Mouse (Mus musculus) gastrocnemius, postnatal 14 days (tissue): ENCODE results near the gene Sorbs1. TPM values are rescaled to one million over a fixed set of nuclear protein-coding genes. Genes with fewer than 3 reads are reported as not detected.

Experiments
- DNase-seq: peaks from one replicate; pipeline ENCODE4 v3.0.0; 2021; ENCODE audit warnings: mixed read lengths
- intact Hi-C: fragments of 180-260 bp; cut with DNase I; formaldehyde crosslinking; loops from one replicate; pipeline ENCODE4 v1.15.1; 2025; ENCODE audit warnings: low total_unique reads
- total RNA-seq, 2 experiments: library from RNA; stranded (reverse); gene quantifications; 2 replicates each; pipeline ENCODE4 v1.2.3; 2021

Sorbs1 gene
- total RNA-seq, 2 experiments from 2014 or later = 59.4 to 109 TPM

DNA sequence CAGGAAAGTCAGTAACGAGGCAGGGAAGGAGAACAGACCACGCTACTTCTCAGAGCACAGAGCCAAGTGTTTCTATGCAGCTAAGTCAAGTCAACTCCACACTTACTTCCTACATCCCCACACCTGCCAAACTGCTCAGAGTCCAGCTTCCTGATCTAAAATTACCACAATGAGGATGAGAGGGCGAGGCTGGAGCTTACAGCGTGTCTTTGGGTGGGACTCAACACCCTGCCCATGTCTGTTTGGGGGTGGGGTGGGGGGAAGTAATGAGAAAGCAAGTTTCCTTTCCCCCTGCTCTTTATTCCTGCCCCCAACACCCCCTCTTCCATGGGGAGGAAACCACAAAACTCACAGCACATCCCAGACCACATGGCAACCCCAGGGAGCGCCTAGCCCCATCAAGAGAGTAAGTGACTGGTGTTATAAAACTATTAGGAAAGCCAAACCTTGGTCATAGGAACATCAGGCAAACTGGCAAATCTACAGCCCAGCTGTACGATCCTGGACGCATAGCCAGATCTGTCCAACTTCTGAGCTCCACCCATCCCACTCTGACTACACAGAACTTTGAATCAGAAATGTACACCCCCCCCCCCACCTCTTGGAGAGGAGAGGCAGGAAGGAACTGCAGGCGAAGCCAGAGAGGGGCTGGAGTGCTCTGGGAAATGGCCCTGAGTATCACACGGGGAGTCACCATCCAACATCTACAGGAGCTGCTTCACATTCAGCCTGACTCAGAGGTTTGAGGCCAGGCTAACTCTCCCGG is 118.8 kb downstream of the Sorbs1 start:
- intact Hi-C loops = no loop called here
- no peak for DNase-seq

DNA sequence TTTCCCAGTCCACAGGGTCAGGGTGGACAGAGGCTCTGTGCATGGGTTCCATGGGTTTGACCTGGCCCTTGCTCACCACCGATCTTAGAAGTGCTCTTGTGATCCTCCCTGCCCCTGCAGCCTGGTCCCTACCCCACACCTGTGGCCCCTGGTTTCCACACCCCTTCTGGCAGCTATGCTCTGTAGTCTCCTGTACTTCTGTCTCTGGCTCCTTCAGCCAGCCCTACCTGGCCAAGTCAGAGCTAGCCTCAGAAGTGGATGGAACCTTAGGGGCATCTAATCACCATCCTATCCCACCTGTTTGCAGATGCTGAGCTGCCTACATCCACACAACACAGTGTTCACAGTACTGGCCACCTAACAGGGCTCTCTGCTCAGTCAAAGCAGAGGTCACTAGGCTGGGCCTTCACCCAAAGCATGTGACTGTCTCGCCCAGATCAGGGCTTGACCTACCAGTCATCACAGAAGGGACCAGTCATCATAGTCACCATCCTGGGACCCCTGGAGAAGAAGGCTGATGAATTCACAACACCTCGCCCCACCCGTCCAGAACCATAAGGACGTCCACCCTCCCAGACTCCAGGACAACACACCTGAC is 120.7 kb downstream of the Sorbs1 start:
- intact Hi-C loops = no loop called here
- DNase-seq = no peak

DNA sequence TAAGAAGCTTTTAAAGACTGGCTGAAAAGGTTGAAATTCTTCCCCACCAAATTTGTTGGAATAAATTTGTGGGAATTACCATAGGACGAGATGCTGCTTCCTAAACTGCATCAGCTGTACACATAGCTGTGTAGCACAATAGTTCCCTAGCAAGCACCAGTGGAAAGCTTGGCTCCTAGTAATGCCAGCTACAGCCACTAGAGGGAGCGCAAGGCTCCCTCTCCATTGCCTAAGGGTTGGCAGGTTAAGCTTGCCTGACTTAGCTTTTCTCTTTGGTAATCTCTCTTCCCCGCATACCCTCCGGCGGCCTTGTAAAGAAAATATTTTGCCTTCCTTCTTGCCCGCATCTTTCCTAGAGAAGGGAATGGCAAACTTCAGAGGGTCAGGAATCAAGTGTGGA is 122.1 kb downstream of the Sorbs1 start:
- peak; percentile 71 for DNase-seq
- intact Hi-C loops = no loop called here

DNA sequence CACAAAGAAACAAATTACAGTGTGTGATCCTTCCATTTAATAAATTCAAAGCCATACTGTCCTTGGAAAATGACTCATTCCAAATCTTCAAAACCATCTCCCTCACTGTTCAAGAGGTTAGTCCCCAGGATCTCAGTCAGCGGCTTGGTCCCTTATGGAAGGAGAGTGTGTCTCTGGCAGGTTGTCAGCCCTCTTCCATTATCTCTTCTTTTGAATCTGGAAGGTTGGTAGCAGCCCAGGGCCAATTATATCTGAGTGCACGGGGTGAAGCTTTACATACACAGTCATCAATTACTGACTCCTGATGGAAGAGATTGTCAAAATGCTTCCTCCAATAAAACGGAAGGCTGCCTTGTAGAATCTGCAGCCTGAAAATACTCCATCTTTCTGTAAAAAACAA is 126.7 kb downstream of the Sorbs1 start:
- intact Hi-C loops = loop anchor here (5.0 kb wide), 2 partner anchors 45 to 160 kb away; no protein-coding TSS in a partner anchor
- no peak for DNase-seq

DNA sequence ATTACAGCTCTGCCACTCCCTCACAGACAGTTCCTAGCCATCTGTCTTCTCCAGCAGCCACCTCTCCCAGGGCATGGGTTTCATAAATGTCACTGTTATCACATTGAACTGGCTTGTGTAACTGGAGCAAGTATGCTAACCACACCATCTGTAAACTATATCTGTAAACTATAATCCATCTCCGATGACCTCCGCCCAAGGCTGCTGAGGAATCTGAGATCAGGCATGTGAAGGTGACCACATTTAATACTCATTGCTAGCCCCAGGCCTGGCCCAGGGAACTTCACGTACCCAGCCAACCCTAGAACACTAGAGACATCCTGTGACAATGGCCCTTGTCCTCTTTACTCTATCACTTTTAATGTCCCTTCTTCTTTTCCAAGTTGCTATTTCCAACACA is 128.2 kb downstream of the Sorbs1 start:
- no peak for DNase-seq
- intact Hi-C loops = loop anchor here (5.0 kb wide), 2 partner anchors 43 to 162 kb away; no protein-coding TSS in a partner anchor

DNA sequence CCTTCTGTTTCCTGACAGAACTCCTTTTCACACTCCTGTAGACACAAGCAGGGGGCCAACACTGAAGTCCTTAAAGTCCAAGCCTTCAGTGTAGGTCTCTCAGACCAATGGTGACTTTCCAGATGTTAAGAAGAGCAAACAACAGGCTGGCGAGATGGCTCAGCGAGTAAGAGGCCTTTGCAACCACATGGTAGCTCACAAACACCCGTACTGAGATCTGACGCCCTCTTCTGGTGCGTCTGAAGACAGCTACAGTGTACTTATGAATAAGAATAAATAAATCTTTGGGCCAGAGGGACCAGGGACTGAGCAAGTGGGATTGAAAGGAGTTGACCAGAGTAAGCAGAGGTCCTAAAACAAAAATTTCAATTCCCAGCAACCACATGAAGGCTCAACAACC is 129.6 kb downstream of the Sorbs1 start:
- intact Hi-C loops = no loop called here
- no peak for DNase-seq

DNA sequence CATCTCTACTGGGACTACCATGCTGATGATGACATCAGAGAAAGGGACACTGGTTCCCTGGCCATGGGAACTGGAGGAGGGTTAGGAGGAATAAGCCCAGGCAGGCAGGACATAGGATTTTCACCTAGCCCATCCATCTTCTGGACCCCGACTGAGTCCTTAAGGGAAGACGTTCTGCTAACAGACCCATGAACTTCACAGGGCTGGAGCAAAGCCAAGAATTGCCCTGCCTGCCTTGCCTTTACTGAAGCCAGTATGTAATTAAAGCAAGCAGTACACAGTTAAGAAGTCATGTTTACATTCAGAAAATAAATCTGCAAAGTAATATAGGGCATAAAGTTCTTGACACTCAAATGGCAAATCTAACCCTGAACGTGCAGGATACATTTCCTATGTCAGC is 132.9 kb downstream of the Sorbs1 start:
- intact Hi-C loops = no loop called here
- no peak for DNase-seq

DNA sequence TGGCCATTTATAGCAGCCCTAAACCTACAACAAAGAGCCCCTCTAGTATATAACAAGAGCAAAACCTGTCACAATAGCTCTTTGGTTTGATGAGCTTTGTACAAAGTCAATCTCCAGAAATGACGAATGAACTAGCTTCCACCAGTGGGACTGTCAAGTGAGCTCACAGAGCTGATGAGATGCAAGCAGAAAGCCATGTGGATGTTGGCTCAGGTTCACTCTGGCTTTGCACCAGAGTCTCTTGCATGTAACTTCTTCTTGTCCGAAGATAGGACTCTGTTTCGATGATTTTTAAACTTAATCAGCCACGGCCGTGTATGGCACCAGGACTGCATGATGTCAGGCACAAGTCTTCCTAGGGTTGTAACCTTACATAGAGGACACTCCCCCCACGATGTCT is 133.6 kb downstream of the Sorbs1 start:
- DNase-seq = no peak
- intact Hi-C loops = no loop called here

DNA sequence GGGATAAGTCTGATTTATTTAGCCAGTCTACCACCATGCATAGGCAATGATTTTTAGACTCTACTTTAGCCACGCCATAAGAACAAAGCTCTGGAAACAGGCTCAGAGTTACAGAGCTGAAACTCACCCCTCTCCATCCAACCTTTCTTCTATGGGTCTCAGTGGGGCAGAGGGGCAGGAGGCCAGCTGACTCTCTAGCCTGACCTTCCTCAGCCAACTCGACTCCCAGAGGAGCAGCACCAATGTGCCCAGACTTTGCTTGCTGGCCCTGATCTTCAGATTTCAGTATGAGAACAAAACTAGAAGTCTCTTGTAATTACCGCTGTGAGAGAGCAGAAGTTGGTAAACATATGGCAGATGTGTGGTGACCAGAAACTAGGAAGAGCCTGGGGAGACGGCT is 134.5 kb downstream of the Sorbs1 start:
- DNase-seq = no peak
- intact Hi-C loops = no loop called here

DNA sequence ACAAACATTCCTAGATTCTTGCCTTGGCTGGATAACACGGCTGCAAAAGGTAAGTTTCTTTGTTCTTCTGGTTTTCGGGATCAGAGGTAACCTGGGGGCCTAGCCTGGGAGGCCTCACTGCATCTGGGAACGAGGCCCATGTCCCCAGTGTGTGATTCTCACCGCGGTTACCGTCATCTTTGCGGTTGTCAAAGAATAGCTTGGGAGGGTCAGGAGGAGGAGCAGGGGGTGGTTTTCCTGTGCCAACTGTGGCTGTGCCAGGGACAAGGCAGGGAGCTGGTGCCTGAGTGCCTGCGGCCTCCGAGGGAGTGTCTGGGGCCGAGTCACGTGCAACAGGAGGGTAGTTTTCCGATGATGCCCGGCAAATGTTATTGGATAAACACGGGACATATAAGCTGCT is 135.9 kb downstream of the Sorbs1 start:
- intact Hi-C loops = no loop called here
- peak; percentile 48 for DNase-seq

DNA sequence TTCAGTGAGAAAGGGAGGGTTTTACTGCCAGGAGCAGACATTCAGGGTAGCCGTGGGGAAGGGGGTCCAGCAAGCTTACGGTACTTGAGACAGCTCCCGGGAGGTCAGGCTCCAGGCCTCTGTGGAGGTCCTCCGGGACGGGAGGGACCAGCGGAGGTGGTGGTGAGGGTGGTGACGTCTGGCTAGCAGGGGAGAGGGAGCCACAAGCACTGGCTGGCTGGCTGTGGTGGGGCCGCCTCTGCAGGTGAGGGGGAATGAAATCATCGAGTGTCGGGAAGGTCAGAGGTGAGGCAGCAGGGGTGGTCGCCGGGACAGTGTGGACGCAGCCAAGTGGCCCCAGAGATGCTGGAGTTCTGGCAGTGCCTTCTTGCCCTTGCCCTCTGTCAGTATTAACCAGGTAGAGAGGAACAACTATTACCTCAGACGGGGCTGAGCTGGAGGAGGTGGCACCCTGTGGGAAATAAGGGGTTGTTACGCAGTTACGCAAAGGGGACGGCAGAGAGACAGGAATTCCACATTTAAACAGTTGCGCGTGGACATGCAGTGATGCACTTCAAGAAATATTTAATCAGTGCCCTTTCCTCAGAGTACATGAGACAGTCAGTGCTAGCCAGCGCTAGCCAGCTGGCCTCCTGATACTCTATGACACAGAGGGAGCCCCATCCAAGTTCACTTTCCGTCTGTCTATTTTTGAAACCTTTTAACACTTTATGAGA is 136.9 kb downstream of the Sorbs1 start:
- intact Hi-C loops = no loop called here

DNA sequence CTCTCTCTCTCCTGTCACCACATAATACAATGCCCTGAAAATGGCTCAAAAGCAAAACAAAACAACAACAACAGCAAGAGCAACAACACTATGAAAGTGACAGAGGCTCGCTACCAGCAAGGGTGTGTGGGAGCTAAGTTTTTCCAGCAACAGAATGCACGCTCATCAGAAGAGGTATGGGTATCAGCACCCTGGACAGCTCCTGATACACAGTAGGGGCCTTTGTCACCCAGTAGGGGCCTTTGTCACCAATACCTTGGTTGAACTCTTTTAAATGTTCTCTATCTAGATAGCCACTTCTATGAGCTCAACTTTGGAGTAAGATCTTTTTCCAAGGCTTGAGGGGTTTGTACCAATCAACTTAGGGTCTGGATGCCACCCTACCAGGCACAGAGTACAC is 138.9 kb downstream of the Sorbs1 start:
- DNase-seq = no peak

More for the DNA sequence above, 136.9 kb downstream of the Sorbs1 start:
- peak; percentile 44 for DNase-seq

DNA sequence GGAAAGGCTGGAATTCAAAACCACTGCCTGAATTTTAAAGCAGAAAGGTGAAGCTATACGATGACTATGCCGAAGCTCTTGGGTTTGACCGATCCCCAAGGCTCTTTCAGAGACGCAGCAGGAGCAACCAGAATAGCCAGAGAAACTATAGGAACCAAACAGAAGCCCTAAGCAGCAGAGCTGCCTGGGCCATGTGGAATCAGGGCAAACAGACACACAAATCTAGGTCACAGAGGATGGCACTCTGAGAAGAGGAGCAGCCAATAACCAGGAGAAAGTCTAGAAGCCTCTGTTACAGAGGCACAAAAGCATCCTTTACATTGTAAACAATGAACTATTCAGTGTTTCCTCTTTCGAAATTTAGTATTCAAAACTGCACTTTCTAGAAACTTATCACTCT is 140.9 kb downstream of the Sorbs1 start:
- intact Hi-C loops = no loop called here
- no peak for DNase-seq

More for the DNA sequence above, 138.9 kb downstream of the Sorbs1 start:
- intact Hi-C loops = no loop called here

DNA sequence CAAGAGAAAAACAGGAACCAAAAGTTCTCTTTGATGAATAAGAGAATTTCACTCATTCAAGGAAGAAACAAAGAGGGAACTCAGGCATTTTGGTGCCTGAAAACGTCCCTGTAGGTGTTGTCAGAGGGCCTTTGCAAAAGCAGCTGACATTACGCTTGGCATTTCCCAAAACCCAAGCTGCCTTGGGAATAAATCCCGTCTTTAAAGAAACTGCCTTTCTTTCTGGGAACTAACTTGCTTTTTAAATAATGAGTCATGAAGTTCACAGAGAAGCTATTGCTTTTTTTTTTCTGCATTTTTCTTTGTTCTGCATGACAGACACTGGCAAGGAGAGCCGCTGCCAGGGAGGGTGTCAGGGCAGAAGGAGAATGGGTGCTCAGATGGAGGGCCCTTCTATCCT is 141.7 kb downstream of the Sorbs1 start:
- DNase-seq = no peak
- intact Hi-C loops = no loop called here

DNA sequence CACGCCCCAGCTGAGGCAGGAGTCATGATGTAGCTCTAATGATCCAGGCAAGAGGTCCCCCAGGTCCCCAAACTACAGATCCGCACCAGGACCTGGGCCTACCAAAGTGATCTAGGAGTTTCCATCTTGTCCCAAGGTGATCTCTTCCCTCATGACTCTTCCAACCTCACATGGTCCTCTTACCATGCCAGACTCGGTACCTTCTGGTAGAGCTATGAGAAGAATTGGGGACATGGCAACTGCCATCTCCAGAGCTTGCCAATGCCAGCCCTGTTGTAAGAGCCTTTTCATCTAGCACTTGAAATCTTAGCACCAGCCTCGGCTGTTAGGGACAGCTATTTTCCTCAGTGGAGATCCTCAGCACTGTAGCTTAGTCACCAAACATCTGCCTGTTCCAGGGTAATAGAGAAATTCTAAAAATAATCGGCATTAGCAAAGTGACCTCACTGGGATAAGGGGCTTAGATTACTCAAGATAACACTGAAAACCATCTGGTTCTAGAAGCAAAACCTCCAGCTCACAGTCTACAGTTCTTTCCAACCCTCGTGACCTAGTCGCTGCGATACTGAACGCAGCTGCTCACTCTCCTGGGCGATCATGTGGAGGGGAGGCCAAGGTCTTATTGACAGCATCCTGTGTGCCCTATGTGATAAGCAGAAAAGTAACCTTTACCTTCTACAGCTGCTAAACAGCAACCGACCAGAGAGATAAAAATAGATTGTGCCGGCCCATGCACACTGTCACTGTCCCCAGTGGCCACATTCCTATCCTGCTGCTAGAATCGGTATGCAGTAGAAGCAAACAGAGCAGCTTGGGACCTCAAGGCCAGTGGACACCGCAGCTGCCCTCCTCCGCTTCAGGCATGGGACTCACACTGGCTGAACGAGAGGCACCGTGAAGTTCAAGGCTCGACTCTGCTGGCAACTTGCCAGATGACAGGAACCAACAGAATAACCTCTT is 143.4 kb downstream of the Sorbs1 start:
- peak; percentile 50 for DNase-seq
- intact Hi-C loops = no loop called here

DNA sequence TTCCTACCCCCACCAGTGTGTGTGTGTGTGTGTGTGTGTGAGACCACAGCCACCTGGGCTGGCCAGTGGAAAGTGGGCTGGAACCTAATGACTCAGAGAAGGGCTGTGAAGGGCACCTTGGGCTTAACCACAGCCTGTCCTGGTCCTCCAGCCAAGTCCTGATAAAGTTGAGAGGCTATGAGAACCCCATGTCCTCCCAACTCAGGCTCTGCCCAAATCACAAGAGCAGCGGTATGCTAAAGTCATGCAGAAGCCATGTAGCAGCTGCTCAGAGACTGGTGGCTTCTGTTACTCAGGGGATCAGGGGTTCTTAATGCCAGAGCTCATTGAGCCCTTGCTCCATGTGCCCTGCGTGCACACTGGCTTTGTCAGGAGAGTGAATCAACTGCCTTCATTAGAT is 145.1 kb downstream of the Sorbs1 start:
- intact Hi-C loops = no loop called here

DNA sequence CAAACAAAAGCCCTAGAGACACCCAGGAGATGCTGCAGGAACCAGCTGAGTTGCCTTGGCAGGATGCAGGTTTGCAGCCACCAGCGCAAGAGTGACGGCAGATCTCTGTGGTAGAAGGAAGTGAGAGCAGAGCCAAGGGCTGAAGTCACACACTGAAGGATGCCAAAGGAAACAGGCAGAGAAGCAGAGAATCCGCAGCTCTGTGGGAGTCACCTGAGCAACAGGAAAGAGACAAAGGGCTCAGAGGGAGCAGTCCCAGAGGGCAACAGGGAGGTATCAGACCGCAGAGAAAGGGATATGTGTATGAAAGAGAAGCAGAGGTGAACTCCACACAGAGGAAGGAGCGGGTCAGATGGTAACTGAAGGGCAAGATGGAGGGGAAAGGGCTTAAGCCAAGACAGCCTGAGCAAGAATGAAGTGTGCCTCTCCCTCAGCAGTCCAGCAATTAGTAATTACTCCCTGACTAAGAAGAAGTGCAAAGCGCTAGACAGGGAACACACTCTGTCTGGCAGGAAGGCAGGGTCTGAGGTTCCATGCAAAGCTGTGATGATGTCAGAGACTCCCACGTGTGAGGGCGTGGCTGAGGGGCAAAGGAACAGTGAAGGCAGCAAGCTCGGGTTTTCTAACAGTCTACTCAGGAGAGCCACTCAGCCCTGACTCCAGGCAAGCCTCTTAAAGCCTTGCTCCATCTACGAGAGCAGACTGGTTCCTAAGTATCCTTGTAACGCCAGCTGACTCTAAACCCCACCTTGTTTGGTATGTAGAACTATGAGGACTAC is 147.2 kb downstream of the Sorbs1 start:
- DNase-seq = peak; percentile 33
- intact Hi-C loops = no loop called here

More for the DNA sequence above, 145.1 kb downstream of the Sorbs1 start:
- DNase-seq = no peak

DNA sequence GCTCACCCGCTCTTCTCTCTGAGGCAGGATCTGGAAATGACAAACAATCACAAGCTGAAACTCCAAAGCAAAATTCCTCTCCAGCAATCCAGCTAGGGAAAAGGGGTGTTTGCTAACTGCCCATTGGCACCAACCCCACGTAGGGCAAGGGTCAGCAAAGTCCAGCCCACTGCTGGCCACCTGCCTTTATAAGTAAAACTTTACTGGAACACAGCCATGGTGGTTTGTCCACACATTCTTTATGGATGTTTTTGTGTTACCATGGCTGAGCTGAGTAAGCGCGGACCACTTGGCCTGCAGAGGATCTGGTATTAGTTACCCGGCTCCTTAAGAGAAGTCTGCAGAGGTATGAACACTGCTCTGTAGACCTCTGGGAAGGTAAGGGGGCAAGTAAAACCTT is 148.4 kb downstream of the Sorbs1 start:
- intact Hi-C loops = no loop called here
- no peak for DNase-seq

DNA sequence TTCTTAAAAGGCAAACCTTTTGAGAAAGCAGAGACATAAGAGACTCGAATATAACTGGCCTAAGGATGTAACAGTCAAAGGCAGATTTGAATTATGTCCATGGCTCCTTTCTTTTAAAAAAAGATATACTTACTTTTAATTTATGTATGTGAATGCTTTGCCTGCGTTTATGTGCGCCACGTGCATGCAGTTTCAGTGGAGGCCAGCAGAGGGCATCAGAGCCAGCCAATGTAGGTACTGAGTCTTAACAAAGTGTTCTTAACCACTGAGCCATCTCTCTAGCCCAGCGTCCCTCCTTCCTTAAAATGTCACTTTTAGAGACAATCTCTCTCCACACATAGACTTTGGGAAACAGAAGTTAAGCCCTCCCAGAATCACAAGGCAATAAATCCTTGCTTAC is 150.1 kb downstream of the Sorbs1 start:
- intact Hi-C loops = no loop called here
- no peak for DNase-seq
